Mouse (Mus musculus) stomach, postnatal 0 days (tissue): ENCODE results near the gene Gprc5c.

Experiments
- CTCF ChIP-seq: IDR thresholded peaks from 2 replicates; pipeline ENCODE4 v1.5.1; 2016; ENCODE audit warnings: antibody characterized with exemption, low read depth, mild to moderate bottlenecking, moderate library complexity
- EP300 ChIP-seq: optimal IDR thresholded peaks from 2 replicates; pipeline ENCODE3; 2016; ENCODE audit warnings: antibody characterized with exemption

DNA sequence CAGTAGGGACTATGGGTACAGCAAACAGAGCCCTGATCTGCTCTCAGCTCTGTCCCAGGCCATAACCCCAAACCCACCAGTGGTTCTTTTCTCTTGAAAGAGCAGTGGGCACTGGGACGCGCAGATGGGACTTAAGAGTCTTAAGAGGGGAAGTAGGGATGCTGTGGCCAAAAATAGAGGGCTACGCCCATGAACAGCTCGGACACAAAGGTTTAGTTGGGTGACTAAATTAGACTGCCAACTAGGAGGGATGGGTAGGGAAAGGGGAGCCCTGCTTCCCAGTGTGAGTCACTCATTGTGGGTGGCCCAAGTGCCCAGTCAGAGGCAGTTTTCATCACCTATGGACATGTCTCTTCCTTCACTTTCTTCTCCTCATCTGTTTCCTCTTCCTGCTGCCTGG, 52.3 kb downstream of the Gprc5c start:
- TF ChIP-seq EP300 (no peak), CTCF (no peak)
